Mouse (Mus musculus): ENCODE measurements around the gene Rplp2. TPM values are rescaled to one million over a fixed set of nuclear protein-coding genes. Genes with fewer than 3 reads are reported as not detected.

Rplp2 gene
- polyA plus RNA-seq, 1 experiment from 2014 or later: 1,535 TPM

GRCm38 (mm10) chr7:141428701-141429100 lies 18.5 kb upstream of the Rplp2 start:
- ATAC-seq (ENCODE audit: insufficient number of reproducible peaks, insufficient read depth, low FRiP score, low read depth): no peak
- Histone ChIP-seq H3K27ac (ENCODE audit: low read length) (no peak overlapping the region), H3K36me3 (ENCODE audit: control insufficient read depth, insufficient read depth, low read length) (peaks cover 26% of the 10 kb centered on the region), H3K4me3 (ENCODE audit: low read depth, low read length) (no peak overlapping the region), H3K4me1 (ENCODE audit: control insufficient read depth, insufficient read depth, low read length) (peaks cover 10% of the 10 kb centered on the region), H3K4me2 (replicated peaks; ENCODE audit: low read depth, low read length) (peak overlapping the region; percentile 26; the same call in 1 of the 2 replicates), H3K9ac (replicated peaks; ENCODE audit: low read depth, low read length) (no peak overlapping the region), H3K27me3 (ENCODE audit: control insufficient read depth, insufficient read depth, low read length) (no peaks in the 10 kb centered on the region), H3K9me3 (ENCODE audit: control insufficient read depth, low read depth, low read length) (no peaks in the 10 kb centered on the region)
- WGBS: 52% methylated on average over 5 of the region's 5 CpGs

GRCm38 (mm10) chr7:141429310-141429709 lies 17.9 kb upstream of the Rplp2 start, which contains the start of gene Cend1:
Gene Cend1 (minus strand): TSS chr7:141429491.
- Histone ChIP-seq H3K4me1 (ENCODE audit: control insufficient read depth, insufficient read depth, low read length) (peaks cover 13% of the 10 kb centered on the region), H3K9ac (replicated peaks; ENCODE audit: low read depth, low read length) (no peak within 1 kb of the TSS), H3K4me3 (ENCODE audit: low read depth, low read length) (no peak within 1 kb of the TSS), H3K36me3 (ENCODE audit: control insufficient read depth, insufficient read depth, low read length) (peaks cover 26% of the 10 kb centered on the region), H3K4me2 (replicated peaks; ENCODE audit: low read depth, low read length) (peak within 1 kb of the TSS; percentile 26), H3K9me3 (ENCODE audit: control insufficient read depth, low read depth, low read length) (no peaks in the 10 kb centered on the region), H3K27ac (ENCODE audit: low read length) (no peak within 1 kb of the TSS), H3K27me3 (ENCODE audit: control insufficient read depth, insufficient read depth, low read length) (no peaks in the 10 kb centered on the region)
- peak; percentile 50 for ATAC-seq (ENCODE audit: insufficient number of reproducible peaks, insufficient read depth, low FRiP score, low read depth)
- 6% methylated on average over 19 of the region's 19 CpGs for WGBS

GRCm38 (mm10) chr7:141429840-141430584 lies 17.2 kb upstream of the Rplp2 start:
- no peak overlapping the region for H3K4me3 ChIP-seq (ENCODE audit: low read depth, low read length)
- peaks cover 26% of the 10 kb centered on the region for H3K36me3 ChIP-seq (ENCODE audit: control insufficient read depth, insufficient read depth, low read length)
- 60% methylated on average over 9 of the region's 9 CpGs for WGBS
- no peaks in the 10 kb centered on the region for H3K27me3 ChIP-seq (ENCODE audit: control insufficient read depth, insufficient read depth, low read length)
- H3K9me3 ChIP-seq (ENCODE audit: control insufficient read depth, low read depth, low read length): no peaks in the 10 kb centered on the region
- no peak overlapping the region for H3K27ac ChIP-seq (ENCODE audit: low read length)
- peaks cover 16% of the 10 kb centered on the region for H3K4me1 ChIP-seq (ENCODE audit: control insufficient read depth, insufficient read depth, low read length)
- no peak for ATAC-seq (ENCODE audit: insufficient number of reproducible peaks, insufficient read depth, low FRiP score, low read depth)
- H3K4me2 ChIP-seq (replicated peaks; ENCODE audit: low read depth, low read length): peak overlapping the region; percentile 26; the same call in 1 of the 2 replicates
- H3K9ac ChIP-seq (replicated peaks; ENCODE audit: low read depth, low read length): no peak overlapping the region

GRCm38 (mm10) chr7:141430585-141431240 lies 16.5 kb upstream of the Rplp2 start:
- H3K4me1 ChIP-seq (ENCODE audit: control insufficient read depth, insufficient read depth, low read length): peaks cover 20% of the 10 kb centered on the region
- 97% methylated on average over 9 of the region's 9 CpGs for WGBS
- H3K9me3 ChIP-seq (ENCODE audit: control insufficient read depth, low read depth, low read length): no peaks in the 10 kb centered on the region

GRCm38 (mm10) chr7:141431434-141432185 lies 15.6 kb upstream of the Rplp2 start:
- no peak for ATAC-seq (ENCODE audit: insufficient number of reproducible peaks, insufficient read depth, low FRiP score, low read depth)
- H3K4me3 ChIP-seq (ENCODE audit: low read depth, low read length): no peak overlapping the region
- no peak overlapping the region for H3K4me2 ChIP-seq (replicated peaks; ENCODE audit: low read depth, low read length)
- no peaks in the 10 kb centered on the region for H3K9me3 ChIP-seq (ENCODE audit: control insufficient read depth, low read depth, low read length)
- no peak overlapping the region for H3K27ac ChIP-seq (ENCODE audit: low read length)
- WGBS: 93% methylated on average over 19 of the region's 19 CpGs
- H3K4me1 ChIP-seq (ENCODE audit: control insufficient read depth, insufficient read depth, low read length): peaks cover 29% of the 10 kb centered on the region
- H3K36me3 ChIP-seq (ENCODE audit: control insufficient read depth, insufficient read depth, low read length): peaks cover 26% of the 10 kb centered on the region
- H3K9ac ChIP-seq (replicated peaks; ENCODE audit: low read depth, low read length): no peak overlapping the region
- H3K27me3 ChIP-seq (ENCODE audit: control insufficient read depth, insufficient read depth, low read length): no peaks in the 10 kb centered on the region

More at GRCm38 (mm10) chr7:141430585-141431240, 16.5 kb upstream of the Rplp2 start:
- no peaks in the 10 kb centered on the region for H3K27me3 ChIP-seq (ENCODE audit: control insufficient read depth, insufficient read depth, low read length)
- no peak overlapping the region for H3K4me2 ChIP-seq (replicated peaks; ENCODE audit: low read depth, low read length)
- no peak overlapping the region for H3K9ac ChIP-seq (replicated peaks; ENCODE audit: low read depth, low read length)
- H3K4me3 ChIP-seq (ENCODE audit: low read depth, low read length): no peak overlapping the region
- H3K36me3 ChIP-seq (ENCODE audit: control insufficient read depth, insufficient read depth, low read length): peaks cover 26% of the 10 kb centered on the region
- ATAC-seq (ENCODE audit: insufficient number of reproducible peaks, insufficient read depth, low FRiP score, low read depth): no peak
- no peak overlapping the region for H3K27ac ChIP-seq (ENCODE audit: low read length)

- no peak for ATAC-seq (ENCODE audit: insufficient number of reproducible peaks, insufficient read depth, low FRiP score, low read depth)
- Histone ChIP-seq H3K9ac (replicated peaks; ENCODE audit: low read depth, low read length) (no peak overlapping the region), H3K4me3 (ENCODE audit: low read depth, low read length) (no peak overlapping the region), H3K27me3 (ENCODE audit: control insufficient read depth, insufficient read depth, low read length) (no peaks in the 10 kb centered on the region), H3K36me3 (ENCODE audit: control insufficient read depth, insufficient read depth, low read length) (peaks cover 26% of the 10 kb centered on the region), H3K9me3 (ENCODE audit: control insufficient read depth, low read depth, low read length) (no peaks in the 10 kb centered on the region), H3K4me1 (ENCODE audit: control insufficient read depth, insufficient read depth, low read length) (peaks cover 34% of the 10 kb centered on the region), H3K4me2 (replicated peaks; ENCODE audit: low read depth, low read length) (no peak overlapping the region), H3K27ac (ENCODE audit: low read length) (no peak overlapping the region)
- 84% methylated on average over 8 of the region's 8 CpGs for WGBS
Measured at GRCm38 (mm10) chr7:141432186-141432611, 15.0 kb upstream of the Rplp2 start.

GRCm38 (mm10) chr7:141432741-141433516 lies 14.2 kb upstream of the Rplp2 start:
- Histone ChIP-seq H3K9ac (replicated peaks; ENCODE audit: low read depth, low read length) (0 out of 2 replicates have a peak overlapping the region, but pooled peaks have one; percentile 10), H3K27me3 (ENCODE audit: control insufficient read depth, insufficient read depth, low read length) (no peaks in the 10 kb centered on the region), H3K4me2 (replicated peaks; ENCODE audit: low read depth, low read length) (no peak overlapping the region), H3K36me3 (ENCODE audit: control insufficient read depth, insufficient read depth, low read length) (peaks cover 26% of the 10 kb centered on the region), H3K4me1 (ENCODE audit: control insufficient read depth, insufficient read depth, low read length) (peaks cover 34% of the 10 kb centered on the region), H3K9me3 (ENCODE audit: control insufficient read depth, low read depth, low read length) (no peaks in the 10 kb centered on the region), H3K27ac (ENCODE audit: low read length) (no peak overlapping the region), H3K4me3 (ENCODE audit: low read depth, low read length) (no peak overlapping the region)
- no peak for ATAC-seq (ENCODE audit: insufficient number of reproducible peaks, insufficient read depth, low FRiP score, low read depth)
- 79% methylated on average over 6 of the region's 6 CpGs for WGBS

Measured in stomach, embryonic 14.5 days (tissue).